Mouse (Mus musculus) neural tube, embryonic 15.5 days (tissue): ENCODE measurements around the gene Ago3. TPM values are rescaled to one million over a fixed set of nuclear protein-coding genes. Genes with fewer than 3 reads are reported as not detected.

Source experiments
- ATAC-seq: fragments of 200-750 bp; cut with Nextera tagmentation; 2 replicates; pipeline ENCODE4 v1.8.0; 2017; ENCODE audit warnings: mild to moderate bottlenecking, moderate TSS enrichment, moderate library complexity; ENCODE audit not compliant: low FRiP score
- H3K27ac ChIP-seq: fragments of 300-500 bp; sonication (generic); replicated peaks from 2 replicates; pipeline ENCODE4 v1.5.1; 2015; ENCODE audit warnings: mild to moderate bottlenecking, inconsistent platforms
- H3K27me3 ChIP-seq: fragments of 300-500 bp; sonication (generic); replicated peaks from 2 replicates; pipeline ENCODE4 v1.6.1; 2015; ENCODE audit warnings: inconsistent platforms
- H3K36me3 ChIP-seq: fragments of 300-500 bp; sonication (generic); 2 replicates; pipeline ENCODE4 v1.6.1; 2015; ENCODE audit warnings: inconsistent platforms
- H3K4me1 ChIP-seq: fragments of 300-500 bp; sonication (generic); 2 replicates; pipeline ENCODE4 v1.6.1; 2015; ENCODE audit warnings: inconsistent platforms
- H3K4me2 ChIP-seq: fragments of 300-500 bp; sonication (generic); 2 replicates; pipeline ENCODE4 v1.6.1; 2015; ENCODE audit warnings: inconsistent platforms, mild to moderate bottlenecking, moderate library complexity
- H3K4me3 ChIP-seq: fragments of 300-500 bp; sonication (generic); replicated peaks from 2 replicates; pipeline ENCODE4 v1.5.1; 2015; ENCODE audit warnings: mild to moderate bottlenecking, inconsistent platforms
- H3K9ac ChIP-seq: fragments of 300-500 bp; sonication (generic); replicated peaks from 2 replicates; pipeline ENCODE4 v1.6.1; 2015; ENCODE audit warnings: mild to moderate bottlenecking, inconsistent platforms
- H3K9me3 ChIP-seq: fragments of 300-500 bp; sonication (generic); replicated peaks from 2 replicates; pipeline ENCODE4 v1.6.1; 2016; ENCODE audit warnings: inconsistent platforms
- WGBS: fragments of 180-500 bp; shearing (Covaris S2); methylation state at CpG from one replicate; pipeline ENCODE4 v1.1.7; 2015; ENCODE audit warnings: mixed read lengths; 5-methylcytosine and 5-hydroxymethylcytosine counted together
- polyA plus RNA-seq: library from polyadenylated mRNA; unstranded; fragments of >200 nt; fragmentation: Nextera tagmentation; extraction: Ambion mirVana; gene quantifications from 2 replicates; pipeline ENCODE4 v1.2.1, GENCODE M21; 2015

The Ago3 gene
- polyA plus RNA-seq, 1 experiment from 2014 or later, result 17.1 TPM

GRCm38 (mm10) chr4:126454547-126455254 lies 25.3 kb upstream of the Ago3 start:
- no peak for ATAC-seq
- Histone ChIP-seq H3K4me1 (no peaks in the 10 kb centered on the region), H3K27ac (no peak overlapping the region), H3K27me3 (no peaks in the 10 kb centered on the region), H3K36me3 (peaks cover 90% of the 10 kb centered on the region), H3K4me3 (no peak overlapping the region), H3K4me2 (no peak overlapping the region), H3K9ac (no peak overlapping the region), H3K9me3 (no peaks in the 10 kb centered on the region)
- WGBS, result 94% methylated on average over 5 of the region's 5 CpGs

GRCm38 (mm10) chr4:126450268-126450667 lies 20.9 kb upstream of the Ago3 start:
- H3K4me2 ChIP-seq, result no peak overlapping the region
- no peak for ATAC-seq
- H3K36me3 ChIP-seq, result peaks cover 87% of the 10 kb centered on the region
- H3K4me3 ChIP-seq, result no peak overlapping the region
- no peaks in the 10 kb centered on the region for H3K9me3 ChIP-seq
- no peaks in the 10 kb centered on the region for H3K27me3 ChIP-seq
- WGBS, result 78% methylated on average over 1 of the region's 1 CpGs
- H3K4me1 ChIP-seq, result no peaks in the 10 kb centered on the region
- H3K27ac ChIP-seq, result no peak overlapping the region
- H3K9ac ChIP-seq, result no peak overlapping the region

- H3K4me3 ChIP-seq, result no peak overlapping the region
- no peak overlapping the region for H3K4me2 ChIP-seq
- H3K27ac ChIP-seq, result no peak overlapping the region
- H3K27me3 ChIP-seq, result no peaks in the 10 kb centered on the region
- no peak overlapping the region for H3K9ac ChIP-seq
- H3K9me3 ChIP-seq, result no peaks in the 10 kb centered on the region
- 90% methylated on average over 7 of the region's 7 CpGs for WGBS
- ATAC-seq, result no peak
- H3K4me1 ChIP-seq, result no peaks in the 10 kb centered on the region
- H3K36me3 ChIP-seq, result peaks cover 75% of the 10 kb centered on the region
Observed at GRCm38 (mm10) chr4:126447126-126447525, 17.8 kb upstream of the Ago3 start.

GRCm38 (mm10) chr4:126444528-126444927 lies 15.2 kb upstream of the Ago3 start:
- Histone ChIP-seq H3K36me3 (peaks cover 80% of the 10 kb centered on the region), H3K4me2 (no peak overlapping the region), H3K27ac (no peak overlapping the region), H3K4me3 (no peak overlapping the region), H3K9me3 (no peaks in the 10 kb centered on the region), H3K4me1 (no peaks in the 10 kb centered on the region), H3K27me3 (no peaks in the 10 kb centered on the region), H3K9ac (no peak overlapping the region)
- ATAC-seq, result no peak
- WGBS, result 82% methylated on average over 3 of the region's 3 CpGs

GRCm38 (mm10) chr4:126438261-126438660 lies 8.9 kb upstream of the Ago3 start:
- Histone ChIP-seq H3K4me2 (no peak overlapping the region), H3K36me3 (peaks cover 69% of the 10 kb centered on the region), H3K4me1 (no peaks in the 10 kb centered on the region), H3K4me3 (no peak overlapping the region), H3K9me3 (no peaks in the 10 kb centered on the region), H3K9ac (no peak overlapping the region), H3K27ac (no peak overlapping the region), H3K27me3 (no peaks in the 10 kb centered on the region)
- ATAC-seq, result no peak
- WGBS, result 85% methylated on average over 5 of the region's 5 CpGs

GRCm38 (mm10) chr4:126436268-126436667 lies 6.9 kb upstream of the Ago3 start:
- Histone ChIP-seq H3K27ac (no peak overlapping the region), H3K36me3 (peaks cover 50% of the 10 kb centered on the region), H3K4me2 (no peak overlapping the region), H3K4me1 (no peaks in the 10 kb centered on the region), H3K9ac (no peak overlapping the region), H3K9me3 (no peaks in the 10 kb centered on the region), H3K27me3 (no peaks in the 10 kb centered on the region), H3K4me3 (no peak overlapping the region)
- no peak; the same call in 1 of the 2 replicates for ATAC-seq
- 67% methylated on average over 2 of the region's 2 CpGs for WGBS

GRCm38 (mm10) chr4:126434094-126434493 lies 4.7 kb upstream of the Ago3 start:
- no peak for ATAC-seq
- Histone ChIP-seq H3K9me3 (no peaks in the 10 kb centered on the region), H3K4me2 (no peak overlapping the region), H3K36me3 (peaks cover 31% of the 10 kb centered on the region), H3K9ac (no peak overlapping the region), H3K4me3 (no peak overlapping the region), H3K27me3 (no peaks in the 10 kb centered on the region), H3K4me1 (peaks cover 6% of the 10 kb centered on the region; the same call in 1 of the 2 replicates), H3K27ac (no peak overlapping the region)
- 92% methylated on average over 2 of the region's 2 CpGs for WGBS

GRCm38 (mm10) chr4:126433175-126433574 lies 3.8 kb upstream of the Ago3 start:
- Histone ChIP-seq H3K4me2 (no peak overlapping the region), H3K4me3 (no peak overlapping the region), H3K27ac (no peak overlapping the region), H3K27me3 (no peaks in the 10 kb centered on the region), H3K4me1 (peaks cover 12% of the 10 kb centered on the region), H3K36me3 (peaks cover 22% of the 10 kb centered on the region), H3K9me3 (no peaks in the 10 kb centered on the region), H3K9ac (no peak overlapping the region)
- 90% methylated on average over 4 of the region's 4 CpGs for WGBS
- no peak for ATAC-seq

- WGBS, result 80% methylated on average over 4 of the region's 4 CpGs
- no peak for ATAC-seq
- H3K9ac ChIP-seq, result no peak overlapping the region
- peaks cover 15% of the 10 kb centered on the region for H3K36me3 ChIP-seq
- no peak overlapping the region for H3K4me3 ChIP-seq
- H3K9me3 ChIP-seq, result no peaks in the 10 kb centered on the region
- no peaks in the 10 kb centered on the region for H3K27me3 ChIP-seq
- no peak overlapping the region for H3K4me2 ChIP-seq
- no peak overlapping the region for H3K27ac ChIP-seq
- H3K4me1 ChIP-seq, result peaks cover 13% of the 10 kb centered on the region
Observed at GRCm38 (mm10) chr4:126431746-126432145, 2.4 kb upstream of the Ago3 start.

- Histone ChIP-seq H3K9me3 (no peaks in the 10 kb centered on the region), H3K36me3 (no peaks in the 10 kb centered on the region), H3K27ac (peak overlapping the region; percentile 94), H3K9ac (peak overlapping the region; percentile 92), H3K4me2 (peak overlapping the region; percentile 91), H3K27me3 (no peaks in the 10 kb centered on the region), H3K4me3 (peak overlapping the region; percentile 98), H3K4me1 (peaks cover 13% of the 10 kb centered on the region)
- ATAC-seq, result peak; percentile 22; the same call in 1 of the 2 replicates
- WGBS, result 2% methylated on average over 24 of the region's 24 CpGs
Observed at GRCm38 (mm10) chr4:126428682-126429346, 542 bp downstream of the Ago3 start.

GRCm38 (mm10) chr4:126423866-126424265 lies 5.5 kb downstream of the Ago3 start:
- Histone ChIP-seq H3K9me3 (no peaks in the 10 kb centered on the region), H3K4me2 (no peak overlapping the region), H3K27me3 (no peaks in the 10 kb centered on the region), H3K4me1 (peaks cover 7% of the 10 kb centered on the region), H3K36me3 (no peaks in the 10 kb centered on the region), H3K9ac (no peak overlapping the region), H3K27ac (no peak overlapping the region), H3K4me3 (no peak overlapping the region)
- 80% methylated on average over 2 of the region's 2 CpGs for WGBS
- no peak for ATAC-seq

GRCm38 (mm10) chr4:126415707-126416106 lies 13.6 kb downstream of the Ago3 start:
- no peaks in the 10 kb centered on the region for H3K27me3 ChIP-seq
- no peak overlapping the region for H3K27ac ChIP-seq
- 0 out of 2 replicates have a peak, but pooled peaks cover 3% of the 10 kb centered on the region for H3K36me3 ChIP-seq
- H3K4me3 ChIP-seq, result no peak overlapping the region
- no peak overlapping the region for H3K4me2 ChIP-seq
- H3K9ac ChIP-seq, result no peak overlapping the region
- H3K9me3 ChIP-seq, result no peaks in the 10 kb centered on the region
- ATAC-seq, result no peak
- no peaks in the 10 kb centered on the region for H3K4me1 ChIP-seq
